Mouse (Mus musculus) heart, embryonic 12.5 days (tissue): ENCODE data around the gene Tmem110. TPM values are rescaled to one million over a fixed set of nuclear protein-coding genes. Genes with fewer than 3 reads are reported as not detected.
A peak's percentile ranks its signal among the peaks of the same experiment; 100 is the strongest.

Source experiments
- ATAC-seq: fragments of 200-750 bp; cut with Nextera tagmentation; 2 replicates; pipeline ENCODE4 v1.8.0; 2017; ENCODE audit warnings: moderate TSS enrichment, moderate library complexity; ENCODE audit not compliant: insufficient number of reproducible peaks, low FRiP score
- H3K27ac ChIP-seq: fragments of 300-500 bp; sonication (generic); 2 replicates; pipeline ENCODE4 v1.5.1; 2016; ENCODE audit warnings: mild to moderate bottlenecking, moderate library complexity; ENCODE audit not compliant: poor library complexity, severe bottlenecking
- H3K27me3 ChIP-seq: fragments of 300-500 bp; sonication (generic); replicated peaks from 2 replicates; pipeline ENCODE4 v1.6.1; 2016; ENCODE audit warnings: mild to moderate bottlenecking, moderate library complexity
- H3K36me3 ChIP-seq: fragments of 300-500 bp; sonication (generic); 2 replicates; pipeline ENCODE4 v1.6.1; 2016; ENCODE audit warnings: mild to moderate bottlenecking, moderate library complexity
- H3K4me1 ChIP-seq: fragments of 300-500 bp; sonication (generic); replicated peaks from 2 replicates; pipeline ENCODE4 v1.6.1; 2016; ENCODE audit warnings: mild to moderate bottlenecking
- H3K4me2 ChIP-seq: fragments of 300-500 bp; sonication (generic); 2 replicates; pipeline ENCODE4 v1.6.1; 2016; ENCODE audit warnings: mild to moderate bottlenecking, moderate library complexity
- H3K4me3 ChIP-seq: fragments of 300-500 bp; sonication (generic); 2 replicates; pipeline ENCODE4 v1.5.1; 2016; ENCODE audit warnings: mild to moderate bottlenecking
- H3K9ac ChIP-seq: fragments of 300-500 bp; sonication (generic); 2 replicates; pipeline ENCODE4 v1.6.1; 2016; ENCODE audit warnings: mild to moderate bottlenecking, moderate library complexity
- H3K9me3 ChIP-seq: fragments of 300-500 bp; sonication (generic); replicated peaks from 2 replicates; pipeline ENCODE4 v1.6.1; 2016; ENCODE audit warnings: mild to moderate bottlenecking, moderate library complexity
- WGBS: fragments of 180-500 bp; shearing (Covaris S2); methylation state at CpG from one replicate; pipeline ENCODE4 v1.1.7; 2016; 5-methylcytosine and 5-hydroxymethylcytosine counted together
- polyA plus RNA-seq: library from polyadenylated mRNA; unstranded; fragments of >200 nt; fragmentation: Nextera tagmentation; extraction: Ambion mirVana; gene quantifications from 2 replicates; pipeline ENCODE4 v1.2.1, GENCODE M21; 2016

The Tmem110 gene
- polyA plus RNA-seq, 1 experiment from 2014 or later = 19.1 TPM

- 63% methylated on average over 3 of the region's 3 CpGs for WGBS
- ATAC-seq = no peak
- Histone ChIP-seq H3K4me1 (peaks cover 12% of the 10 kb centered on the region), H3K27ac (no peak overlapping the region), H3K4me2 (no peak overlapping the region), H3K27me3 (no peaks in the 10 kb centered on the region), H3K9ac (no peak overlapping the region), H3K9me3 (no peaks in the 10 kb centered on the region), H3K36me3 (peaks cover 5% of the 10 kb centered on the region; the same call in 1 of the 2 replicates), H3K4me3 (no peak overlapping the region)
Measured at GRCm38 (mm10) chr14:30865311-30865710, 39.9 kb downstream of the Tmem110 start.

- no peaks in the 10 kb centered on the region for H3K9me3 ChIP-seq
- WGBS = 24% methylated on average over 5 of the region's 5 CpGs
- H3K9ac ChIP-seq = no peak overlapping the region
- no peak overlapping the region for H3K27ac ChIP-seq
- peaks cover 26% of the 10 kb centered on the region for H3K4me1 ChIP-seq
- H3K27me3 ChIP-seq = no peaks in the 10 kb centered on the region
- ATAC-seq = no peak
- H3K4me3 ChIP-seq = no peak overlapping the region
- peaks cover 5% of the 10 kb centered on the region; the same call in 1 of the 2 replicates for H3K36me3 ChIP-seq
- no peak overlapping the region for H3K4me2 ChIP-seq
Measured at GRCm38 (mm10) chr14:30867042-30867441, 41.7 kb downstream of the Tmem110 start.

- H3K36me3 ChIP-seq = peaks cover 15% of the 10 kb centered on the region; the same call in 1 of the 2 replicates
- peaks cover 29% of the 10 kb centered on the region for H3K4me1 ChIP-seq
- H3K27ac ChIP-seq = 0 out of 2 replicates have a peak overlapping the region, but pooled peaks have one; percentile 84
- no peak overlapping the region for H3K9ac ChIP-seq
- no peak overlapping the region for H3K4me3 ChIP-seq
- WGBS = 72% methylated on average over 10 of the region's 10 CpGs
- H3K4me2 ChIP-seq = no peak overlapping the region
- no peak for ATAC-seq
- no peaks in the 10 kb centered on the region for H3K27me3 ChIP-seq
- no peaks in the 10 kb centered on the region for H3K9me3 ChIP-seq
Measured at GRCm38 (mm10) chr14:30868826-30869225, 43.4 kb downstream of the Tmem110 start.

GRCm38 (mm10) chr14:30869391-30869801, 44.0 kb downstream of the Tmem110 start:
- Histone ChIP-seq H3K4me1 (peaks cover 34% of the 10 kb centered on the region), H3K9ac (peak overlapping the region; percentile 37; the same call in 1 of the 2 replicates), H3K36me3 (peaks cover 16% of the 10 kb centered on the region), H3K27ac (peak overlapping the region; percentile 84), H3K27me3 (no peaks in the 10 kb centered on the region), H3K4me3 (no peak overlapping the region), H3K9me3 (no peaks in the 10 kb centered on the region), H3K4me2 (no peak overlapping the region)
- ATAC-seq = no peak
- 78% methylated on average over 8 of the region's 8 CpGs for WGBS

- ATAC-seq = peak; percentile 52
- H3K9me3 ChIP-seq = no peaks in the 10 kb centered on the region
- H3K4me2 ChIP-seq = peak overlapping the region; percentile 16; the same call in 1 of the 2 replicates
- H3K9ac ChIP-seq = 0 out of 2 replicates have a peak overlapping the region, but pooled peaks have one; percentile 37
- peak overlapping the region; percentile 84 for H3K27ac ChIP-seq
- peaks cover 41% of the 10 kb centered on the region for H3K4me1 ChIP-seq
- H3K27me3 ChIP-seq = no peaks in the 10 kb centered on the region
- peaks cover 21% of the 10 kb centered on the region for H3K36me3 ChIP-seq
- WGBS = 55% methylated on average over 25 of the region's 25 CpGs
- no peak overlapping the region for H3K4me3 ChIP-seq
Measured at GRCm38 (mm10) chr14:30870206-30871147, 45.1 kb downstream of the Tmem110 start.

- H3K4me1 ChIP-seq = peaks cover 56% of the 10 kb centered on the region
- H3K27me3 ChIP-seq = no peaks in the 10 kb centered on the region
- no peak overlapping the region for H3K27ac ChIP-seq
- no peak overlapping the region for H3K9ac ChIP-seq
- peaks cover 28% of the 10 kb centered on the region for H3K36me3 ChIP-seq
- no peak for ATAC-seq
- WGBS = 52% methylated on average over 18 of the region's 18 CpGs
- no peak overlapping the region for H3K4me2 ChIP-seq
- H3K4me3 ChIP-seq = no peak overlapping the region
- no peaks in the 10 kb centered on the region for H3K9me3 ChIP-seq
Measured at GRCm38 (mm10) chr14:30874095-30874700, 48.8 kb downstream of the Tmem110 start.

- H3K9me3 ChIP-seq = no peaks in the 10 kb centered on the region
- no peak overlapping the region for H3K4me2 ChIP-seq
- no peaks in the 10 kb centered on the region for H3K27me3 ChIP-seq
- ATAC-seq = no peak
- H3K27ac ChIP-seq = no peak overlapping the region
- peaks cover 56% of the 10 kb centered on the region for H3K4me1 ChIP-seq
- no peak overlapping the region for H3K9ac ChIP-seq
- WGBS = 73% methylated on average over 12 of the region's 12 CpGs
- no peak overlapping the region for H3K4me3 ChIP-seq
- peaks cover 28% of the 10 kb centered on the region for H3K36me3 ChIP-seq
Measured at GRCm38 (mm10) chr14:30875130-30875865, 49.9 kb downstream of the Tmem110 start.

GRCm38 (mm10) chr14:30875955-30876354, 50.6 kb downstream of the Tmem110 start:
- no peaks in the 10 kb centered on the region for H3K27me3 ChIP-seq
- peaks cover 51% of the 10 kb centered on the region for H3K4me1 ChIP-seq
- ATAC-seq = no peak
- H3K36me3 ChIP-seq = peaks cover 28% of the 10 kb centered on the region
- H3K4me3 ChIP-seq = no peak overlapping the region
- H3K27ac ChIP-seq = no peak overlapping the region
- WGBS = 65% methylated on average over 9 of the region's 9 CpGs
- H3K9ac ChIP-seq = no peak overlapping the region
- no peaks in the 10 kb centered on the region for H3K9me3 ChIP-seq
- H3K4me2 ChIP-seq = no peak overlapping the region

- no peak for ATAC-seq
- WGBS = 79% methylated on average over 10 of the region's 10 CpGs
- no peaks in the 10 kb centered on the region for H3K9me3 ChIP-seq
- H3K4me3 ChIP-seq = no peak overlapping the region
- no peak overlapping the region for H3K4me2 ChIP-seq
- no peak overlapping the region for H3K9ac ChIP-seq
- H3K36me3 ChIP-seq = peaks cover 28% of the 10 kb centered on the region
- H3K27ac ChIP-seq = no peak overlapping the region
- H3K27me3 ChIP-seq = no peaks in the 10 kb centered on the region
- peaks cover 46% of the 10 kb centered on the region for H3K4me1 ChIP-seq
Measured at GRCm38 (mm10) chr14:30876451-30876850, 51.1 kb downstream of the Tmem110 start.

- 89% methylated on average over 3 of the region's 3 CpGs for WGBS
Measured at GRCm38 (mm10) chr14:30877827-30878226, 52.4 kb downstream of the Tmem110 start.

More at GRCm38 (mm10) chr14:30877827-30878226, 52.4 kb downstream of the Tmem110 start:
- H3K27ac ChIP-seq = no peak overlapping the region
- H3K9ac ChIP-seq = no peak overlapping the region
- no peak overlapping the region for H3K4me2 ChIP-seq
- no peak overlapping the region for H3K4me3 ChIP-seq
- H3K9me3 ChIP-seq = no peaks in the 10 kb centered on the region
- no peaks in the 10 kb centered on the region for H3K27me3 ChIP-seq
- ATAC-seq = no peak
- peaks cover 44% of the 10 kb centered on the region for H3K4me1 ChIP-seq
- H3K36me3 ChIP-seq = peaks cover 20% of the 10 kb centered on the region
